Mouse (Mus musculus): ENCODE measurements around the gene Dhrs3.

The Dhrs3 gene

GRCm38 (mm10) chr4:144898036-144898649, 5.5 kb downstream of the Dhrs3 start:
- no peak for DNase-seq

GRCm38 (mm10) chr4:144898737-144899136, 6.1 kb downstream of the Dhrs3 start:
- DNase-seq: no peak

GRCm38 (mm10) chr4:144901561-144902111, 9.0 kb downstream of the Dhrs3 start:
- DNase-seq: peak; percentile 48

GRCm38 (mm10) chr4:144903088-144903487, 10.5 kb downstream of the Dhrs3 start:
- DNase-seq: no peak

GRCm38 (mm10) chr4:144903932-144904331, 11.3 kb downstream of the Dhrs3 start:
- DNase-seq: no peak

GRCm38 (mm10) chr4:144905128-144905527, 12.5 kb downstream of the Dhrs3 start:
- no peak for DNase-seq

GRCm38 (mm10) chr4:144906001-144906889, 13.6 kb downstream of the Dhrs3 start:
- DNase-seq: peak; percentile 45

- DNase-seq: no peak
Observed at GRCm38 (mm10) chr4:144906978-144907703, 14.5 kb downstream of the Dhrs3 start.

- no peak for DNase-seq
Observed at GRCm38 (mm10) chr4:144908825-144909224, 16.2 kb downstream of the Dhrs3 start.

- DNase-seq: no peak
Observed at GRCm38 (mm10) chr4:144910281-144910680, 17.7 kb downstream of the Dhrs3 start.

- DNase-seq: no peak
Observed at GRCm38 (mm10) chr4:144913298-144914152, 20.9 kb downstream of the Dhrs3 start.

- DNase-seq: no peak
Observed at GRCm38 (mm10) chr4:144916520-144916919, 23.9 kb downstream of the Dhrs3 start.

- DNase-seq: no peak
Observed at GRCm38 (mm10) chr4:144917101-144917500, 24.5 kb downstream of the Dhrs3 start.

GRCm38 (mm10) chr4:144918501-144918900, 25.9 kb downstream of the Dhrs3 start:
- DNase-seq: no peak

GRCm38 (mm10) chr4:144928693-144929436, 36.2 kb downstream of the Dhrs3 start:
- DNase-seq: no peak

GRCm38 (mm10) chr4:144929811-144930221, 37.2 kb downstream of the Dhrs3 start:
- DNase-seq: no peak

GRCm38 (mm10) chr4:144930366-144930765, 37.7 kb downstream of the Dhrs3 start:
- DNase-seq: no peak

GRCm38 (mm10) chr4:144931167-144931566, 38.5 kb downstream of the Dhrs3 start:
- DNase-seq: no peak

GRCm38 (mm10) chr4:144934501-144934900, 41.9 kb downstream of the Dhrs3 start:
- DNase-seq: no peak

- no peak for DNase-seq
Observed at GRCm38 (mm10) chr4:144936563-144937154, 44.0 kb downstream of the Dhrs3 start.

- DNase-seq: no peak
Observed at GRCm38 (mm10) chr4:144939847-144940411, 47.3 kb downstream of the Dhrs3 start.
